Mouse (Mus musculus): ENCODE measurements at regions not wholly inside any gene's neighbourhood (a gene's known extent, or its start where the extent isn't known, plus 50 kb on each side); places are given as distances from the start of the nearest gene placed in this dataset.
A peak's percentile ranks its signal among the peaks of the same experiment; 100 is the strongest.

GRCm38 (mm10) chr4:34105251-34105650 is 55.3 kb upstream of the Spaca1 start:
- intact Hi-C loops (cut with DNase I): no loop called here
- no peak for DNase-seq (ENCODE audit: low spot score in 2 of 2)

- no peak for DNase-seq (ENCODE audit: low spot score in 2 of 2)
- intact Hi-C loops (cut with DNase I): no loop called here
These were observed 64.3 kb upstream of the Spaca1 start for GRCm38 (mm10) chr4:34114323-34114722.

GRCm38 (mm10) chr4:34117086-34117485 is 67.1 kb upstream of the Spaca1 start:
- intact Hi-C loops (cut with DNase I): no loop called here
- DNase-seq (ENCODE audit: low spot score in 2 of 2): no peak

- peak in 1 of 2 experiments; percentile 13 for DNase-seq (ENCODE audit: low spot score in 2 of 2)
- intact Hi-C loops (cut with DNase I): no loop called here
These were observed 73.0 kb upstream of the Spaca1 start for GRCm38 (mm10) chr4:34122959-34123520.

- intact Hi-C loops (cut with DNase I): no loop called here
- DNase-seq (ENCODE audit: low spot score in 2 of 2): no peak
These were observed 78.2 kb upstream of the Spaca1 start for GRCm38 (mm10) chr4:34128224-34128623.

- intact Hi-C loops (cut with DNase I): no loop called here
- DNase-seq (ENCODE audit: low spot score in 2 of 2): no peak
These were observed 96.3 kb upstream of the Spaca1 start for GRCm38 (mm10) chr4:34146133-34146867.

GRCm38 (mm10) chr4:34148956-34149739 is 99.2 kb upstream of the Spaca1 start:
- DNase-seq (ENCODE audit: low spot score in 2 of 2): no peak
- intact Hi-C loops (cut with DNase I): no loop called here

GRCm38 (mm10) chr4:34151605-34152347 is 101.8 kb upstream of the Spaca1 start:
- intact Hi-C loops (cut with DNase I): no loop called here
- DNase-seq (ENCODE audit: low spot score in 2 of 2): no peak

GRCm38 (mm10) chr4:34155501-34155900 is 105.5 kb upstream of the Spaca1 start:
- intact Hi-C loops (cut with DNase I): no loop called here

GRCm38 (mm10) chr4:34157818-34158511 is 108.0 kb upstream of the Spaca1 start:
- no peak for DNase-seq (ENCODE audit: low spot score in 2 of 2)
- intact Hi-C loops (cut with DNase I): no loop called here

More at GRCm38 (mm10) chr4:34155501-34155900, 105.5 kb upstream of the Spaca1 start:
- no peak for DNase-seq (ENCODE audit: low spot score in 2 of 2)

- intact Hi-C loops (cut with DNase I): no loop called here
- peak; percentile 36 to 54 for DNase-seq (ENCODE audit: low spot score in 2 of 2)
These were observed 121.4 kb upstream of the Spaca1 start for GRCm38 (mm10) chr4:34171265-34171862.

GRCm38 (mm10) chr4:34172000-34172399 is 122.0 kb upstream of the Spaca1 start:
- no peak for DNase-seq (ENCODE audit: low spot score in 2 of 2)
- intact Hi-C loops (cut with DNase I): no loop called here

- no peak for DNase-seq (ENCODE audit: low spot score in 2 of 2)
- intact Hi-C loops (cut with DNase I): no loop called here
These were observed 127.4 kb upstream of the Spaca1 start for GRCm38 (mm10) chr4:34177421-34177820.

GRCm38 (mm10) chr4:34186522-34186921 is 136.5 kb upstream of the Spaca1 start:
- no peak for DNase-seq (ENCODE audit: low spot score in 2 of 2)
- intact Hi-C loops (cut with DNase I): no loop called here

GRCm38 (mm10) chr4:34203193-34203848 is 153.3 kb upstream of the Spaca1 start:
- no peak for DNase-seq (ENCODE audit: low spot score in 2 of 2)
- intact Hi-C loops (cut with DNase I): no loop called here

GRCm38 (mm10) chr4:34209179-34209896 is 159.3 kb upstream of the Spaca1 start:
- no peak for DNase-seq (ENCODE audit: low spot score in 2 of 2)
- intact Hi-C loops (cut with DNase I): no loop called here

- DNase-seq (ENCODE audit: low spot score in 2 of 2): no peak
- intact Hi-C loops (cut with DNase I): no loop called here
These were observed 163.7 kb upstream of the Spaca1 start for GRCm38 (mm10) chr4:34213731-34214130.

GRCm38 (mm10) chr4:34214346-34214745 is 164.4 kb upstream of the Spaca1 start:
- intact Hi-C loops (cut with DNase I): no loop called here
- DNase-seq (ENCODE audit: low spot score in 2 of 2): peak in 1 of 2 experiments; percentile 54
